Mouse (Mus musculus): ENCODE results near the gene Kirrel3.
A peak's percentile ranks its signal among the peaks of the same experiment; 100 is the strongest.

Kirrel3 gene

DNA sequence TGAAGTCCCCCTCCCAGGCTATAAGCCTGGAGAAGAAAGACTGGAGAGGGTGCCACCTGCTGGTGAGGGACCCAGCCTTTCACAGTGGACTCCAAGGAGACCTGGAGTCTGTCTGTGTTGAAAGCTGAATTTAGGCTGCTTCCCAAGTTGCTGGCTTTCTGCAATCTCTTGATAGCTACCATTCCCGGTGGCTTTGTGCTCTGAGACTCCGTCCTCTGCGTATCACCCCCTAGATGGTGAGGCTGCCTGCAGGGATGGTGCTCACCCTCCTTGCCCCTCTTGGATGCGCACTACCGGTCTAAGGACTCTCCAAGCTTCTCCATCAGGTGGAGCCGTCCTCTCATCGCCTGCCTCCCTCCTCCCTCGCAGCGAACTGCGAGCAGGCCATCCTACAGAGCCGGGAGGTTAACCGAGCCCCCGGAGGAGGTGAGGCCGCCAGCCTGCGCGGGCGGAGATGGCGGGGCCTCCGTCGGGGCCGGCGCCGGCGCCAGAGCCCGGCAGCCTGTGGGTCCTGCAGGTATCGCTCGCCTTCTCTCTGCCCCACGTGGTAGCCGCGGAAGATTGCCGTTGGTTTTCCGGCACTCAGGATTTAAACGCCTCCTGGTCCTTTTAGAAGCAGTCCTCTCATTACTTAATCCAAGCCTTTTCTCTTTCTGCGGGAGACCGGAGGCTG lies at the start of gene Kirrel3:
Kirrel3 (plus strand) TSS at position 136 of the 673 bp plus-strand sequence.
- peak; percentile 50 for DNase-seq (ENCODE audit: low spot score)

DNA sequence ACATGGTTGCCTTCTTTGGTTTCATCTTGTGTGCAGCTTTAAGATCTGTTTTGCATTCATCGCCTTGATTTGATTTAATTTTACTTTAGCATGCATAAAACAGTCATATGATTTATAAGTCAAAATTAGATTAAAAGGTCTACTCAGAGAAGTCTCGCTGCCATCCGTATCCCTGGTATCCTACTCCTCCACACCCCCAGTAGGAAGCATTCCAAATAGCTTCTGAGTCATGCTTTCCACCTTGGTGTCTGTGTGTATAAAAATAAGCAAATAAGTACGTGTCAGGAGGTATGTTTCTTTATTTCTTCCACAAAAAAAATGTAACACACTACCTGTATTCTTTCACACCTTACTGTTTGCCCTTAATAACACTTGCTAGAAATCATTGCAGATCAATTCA lies 45.0 kb upstream of the Kirrel3 start:
- DNase-seq (ENCODE audit: low spot score), result no peak

GRCm38 (mm10) chr9:34443950-34444349 lies 41.7 kb upstream of the Kirrel3 start:
- DNase-seq (ENCODE audit: low spot score), result no peak

- no peak for DNase-seq (ENCODE audit: low spot score)
Measured at GRCm38 (mm10) chr9:34446497-34447350, 39.0 kb upstream of the Kirrel3 start.

DNA sequence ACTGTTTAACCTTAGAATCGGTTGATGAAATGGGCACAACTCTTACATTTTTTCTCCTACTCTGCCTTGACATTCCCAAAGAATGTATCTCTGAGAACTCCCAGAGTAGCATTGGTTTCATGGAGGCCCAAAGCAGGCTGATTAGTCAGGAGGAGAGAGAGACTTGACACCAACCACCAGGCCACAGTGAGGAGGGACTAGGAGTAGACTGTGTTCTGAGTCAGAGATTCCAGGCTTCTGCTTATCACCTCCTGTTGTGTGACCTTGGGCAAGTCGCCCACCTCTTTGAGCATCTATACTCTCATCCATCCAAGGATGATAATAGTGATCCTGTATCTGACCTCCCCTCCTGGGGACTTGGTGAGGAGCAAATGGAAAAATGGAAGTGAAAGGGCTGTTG lies 38.0 kb upstream of the Kirrel3 start:
- DNase-seq (ENCODE audit: low spot score), result no peak

GRCm38 (mm10) chr9:34448467-34448866 lies 37.2 kb upstream of the Kirrel3 start:
- no peak for DNase-seq (ENCODE audit: low spot score)

- DNase-seq (ENCODE audit: low spot score), result no peak
Measured at GRCm38 (mm10) chr9:34458189-34458588, 27.5 kb upstream of the Kirrel3 start.

GRCm38 (mm10) chr9:34459968-34460367 lies 25.7 kb upstream of the Kirrel3 start:
- DNase-seq (ENCODE audit: low spot score), result no peak

DNA sequence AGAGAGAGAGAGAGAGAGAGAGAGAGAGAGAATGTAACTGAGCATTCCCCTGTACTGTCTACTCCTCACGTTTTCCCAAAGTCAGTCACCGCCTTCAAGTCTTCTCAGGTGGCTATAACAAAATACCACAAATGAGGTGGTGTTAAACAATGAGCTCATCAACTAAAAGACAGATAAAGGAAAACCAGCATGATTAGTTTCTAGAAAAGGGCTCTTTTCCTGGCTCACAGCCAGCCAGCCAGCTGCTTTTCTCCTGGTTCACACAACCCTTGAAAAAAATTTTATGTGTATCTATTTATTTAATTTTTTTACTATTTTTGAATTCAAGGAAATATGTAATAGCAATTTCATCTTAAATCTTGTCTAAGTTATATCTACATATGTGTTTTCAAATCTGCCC lies 22.0 kb upstream of the Kirrel3 start:
- DNase-seq (ENCODE audit: low spot score), result no peak

DNA sequence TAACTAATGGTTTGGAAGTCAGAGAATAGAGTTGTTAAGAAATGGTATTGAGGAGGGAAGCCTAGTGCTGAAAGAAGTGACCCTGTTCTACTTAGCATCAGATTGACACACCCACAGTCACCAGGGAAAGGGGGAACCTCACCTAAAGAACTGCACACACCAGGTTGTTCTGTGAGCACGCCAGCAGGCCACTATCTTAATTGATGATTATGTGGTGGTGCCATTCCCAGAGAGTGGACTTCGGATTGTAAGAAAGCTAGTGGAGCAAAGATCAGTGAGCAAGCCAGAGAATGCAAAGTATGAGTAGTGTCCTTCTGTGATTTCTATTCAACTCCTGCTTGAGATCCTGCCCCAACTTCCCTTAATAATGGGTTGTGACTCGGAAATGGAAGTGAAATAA lies 19.6 kb upstream of the Kirrel3 start:
- no peak for DNase-seq (ENCODE audit: low spot score)

DNA sequence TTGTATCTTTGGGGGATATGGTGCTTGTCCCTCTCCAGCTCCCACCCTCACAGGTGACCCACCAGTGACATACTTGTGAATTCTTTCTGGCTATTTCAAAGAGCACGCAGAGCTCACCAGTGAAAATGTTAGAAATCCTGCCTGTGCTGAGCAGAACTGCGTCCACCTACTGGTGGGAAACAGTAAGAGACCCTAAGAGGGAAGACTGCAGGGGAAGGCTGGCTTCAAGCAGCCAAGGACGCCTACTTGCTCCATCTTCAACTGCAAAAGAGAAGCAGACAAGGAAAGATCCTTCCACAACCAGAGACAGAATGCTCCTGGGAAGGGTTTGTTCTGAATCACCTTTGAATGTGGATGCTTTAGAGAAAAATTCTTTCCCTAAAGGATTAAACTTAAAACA lies 16.5 kb upstream of the Kirrel3 start:
- DNase-seq (ENCODE audit: low spot score), result no peak

GRCm38 (mm10) chr9:34476206-34476605 lies 9.5 kb upstream of the Kirrel3 start:
- no peak for DNase-seq (ENCODE audit: low spot score)

DNA sequence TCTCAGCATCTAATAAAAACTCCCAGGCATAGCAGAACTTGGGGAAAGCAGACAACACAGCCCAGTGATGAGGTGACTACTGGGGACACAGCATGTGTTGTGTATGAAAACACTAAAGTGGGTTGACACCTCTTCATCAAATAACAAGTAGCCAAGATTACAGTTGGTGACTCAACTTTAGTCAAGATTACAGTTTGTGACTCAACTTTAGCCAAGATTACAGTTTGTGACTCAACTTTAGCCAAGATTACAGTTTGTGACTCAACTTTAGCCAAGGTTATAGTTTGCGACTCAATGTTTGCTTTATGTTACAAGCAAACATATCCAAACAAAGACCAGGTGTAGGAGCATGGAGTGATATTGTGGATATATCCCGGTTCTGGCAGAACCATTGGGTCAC lies 7.2 kb upstream of the Kirrel3 start:
- DNase-seq (ENCODE audit: low spot score), result no peak

DNA sequence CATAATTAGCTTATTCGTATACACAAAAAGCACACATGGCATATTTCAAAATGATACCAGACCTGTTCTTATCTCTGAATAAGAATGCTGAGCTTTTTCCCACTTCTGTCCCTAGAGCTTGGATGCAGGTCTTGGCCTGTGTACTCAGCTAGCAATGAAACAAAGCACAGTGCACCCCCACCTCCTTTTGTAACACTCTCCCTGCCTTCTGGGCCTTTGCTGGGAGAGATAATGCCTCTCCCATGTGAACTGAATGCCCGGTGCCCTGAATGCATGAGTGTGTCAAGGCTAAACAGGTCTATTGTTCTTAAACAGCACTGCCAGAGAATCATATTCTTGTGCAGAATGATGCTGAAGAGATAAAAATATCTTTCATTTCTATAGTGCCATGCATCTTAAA lies 2.5 kb upstream of the Kirrel3 start:
- no peak for DNase-seq (ENCODE audit: low spot score)

- no peak for DNase-seq (ENCODE audit: low spot score)
Measured at GRCm38 (mm10) chr9:34484665-34485064, 1.0 kb upstream of the Kirrel3 start.

GRCm38 (mm10) chr9:34488267-34488666 lies 2.6 kb downstream of the Kirrel3 start:
- DNase-seq (ENCODE audit: low spot score), result no peak

GRCm38 (mm10) chr9:34488700-34489315 lies 3.1 kb downstream of the Kirrel3 start:
- DNase-seq (ENCODE audit: low spot score), result peak; percentile 22

DNA sequence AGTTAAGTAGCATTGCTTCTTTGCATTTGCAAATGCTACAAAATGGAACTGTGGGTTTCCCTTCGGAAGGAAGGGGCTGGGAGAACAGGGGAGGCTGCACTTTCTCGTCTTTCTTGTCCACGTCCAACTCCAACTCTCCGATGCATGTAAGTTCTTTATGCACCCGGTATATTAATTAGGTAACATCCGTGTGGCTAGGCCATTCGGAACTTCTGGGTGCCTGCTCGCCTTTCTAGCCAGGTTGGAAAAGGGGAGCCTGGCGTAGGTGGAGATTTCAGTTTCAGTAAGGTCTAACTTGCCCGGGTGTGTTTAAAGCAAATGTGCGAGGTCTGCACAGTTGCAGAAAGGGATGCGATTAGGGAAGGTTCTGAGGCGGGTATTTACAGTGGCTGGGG lies 3.6 kb downstream of the Kirrel3 start:
- no peak for DNase-seq (ENCODE audit: low spot score)

DNA sequence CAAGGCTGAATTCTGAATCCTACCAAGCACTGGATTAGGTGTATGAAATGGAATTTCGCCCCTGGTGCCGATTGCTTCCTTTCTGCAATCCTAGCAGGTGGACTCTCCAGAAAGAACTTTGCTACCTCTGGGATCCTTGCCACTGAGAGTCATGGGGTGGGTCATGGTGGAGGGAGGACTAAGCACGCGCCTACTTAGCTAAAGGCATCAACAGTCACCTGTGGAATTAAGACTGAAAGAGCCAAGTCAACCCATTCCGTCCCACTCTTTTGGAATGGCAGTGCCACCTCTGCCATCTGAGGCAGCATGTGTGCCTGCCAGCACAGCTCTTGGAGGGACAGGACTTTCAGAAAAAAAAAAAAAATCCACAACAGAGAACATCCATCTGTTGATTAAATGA lies 4.1 kb downstream of the Kirrel3 start:
- no peak for DNase-seq (ENCODE audit: low spot score)

DNA sequence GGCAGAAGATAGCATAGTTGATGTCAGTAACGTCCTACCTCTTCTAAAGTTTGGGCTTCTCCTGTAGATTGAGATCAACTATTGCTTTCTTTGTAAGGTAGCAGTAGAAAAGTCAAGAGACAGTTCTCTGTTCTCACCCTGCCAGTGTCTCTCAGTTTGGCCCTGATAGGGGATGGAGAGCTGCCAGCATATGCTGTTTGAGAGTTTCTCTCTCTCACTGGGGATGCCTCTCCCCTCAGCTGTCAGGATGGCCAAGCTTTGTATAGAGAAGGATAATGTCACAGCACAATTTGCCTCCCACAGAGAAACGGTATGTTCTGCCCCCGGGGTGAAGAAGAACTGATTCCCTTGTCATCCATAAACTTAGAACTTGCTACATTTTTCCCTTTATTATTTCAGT lies 6.4 kb downstream of the Kirrel3 start:
- no peak for DNase-seq (ENCODE audit: low spot score)

GRCm38 (mm10) chr9:34493571-34493970 lies 7.9 kb downstream of the Kirrel3 start:
- no peak for DNase-seq (ENCODE audit: low spot score)

DNA sequence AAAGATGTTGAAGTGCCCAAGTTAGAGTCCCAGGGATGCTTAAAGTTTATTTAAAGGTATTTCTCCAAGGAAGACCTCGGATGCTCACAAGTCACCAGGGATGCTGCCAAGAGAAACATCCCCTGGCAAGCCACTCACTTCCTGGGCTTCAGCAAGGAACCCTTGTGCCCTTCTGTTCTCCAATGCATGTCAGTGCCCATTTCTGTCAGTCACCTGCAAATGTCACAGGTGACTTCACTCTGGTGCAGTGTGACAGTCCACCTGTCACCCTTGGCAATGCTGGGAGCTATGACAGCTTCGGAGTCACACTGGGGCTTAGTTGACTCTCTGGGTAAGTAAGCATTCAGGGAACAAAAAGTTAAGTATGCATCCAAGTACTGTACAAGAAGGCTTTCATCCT lies 12.4 kb downstream of the Kirrel3 start:
- DNase-seq (ENCODE audit: low spot score), result no peak

GRCm38 (mm10) chr9:34498651-34499050 lies 13.0 kb downstream of the Kirrel3 start:
- peak; percentile 82 for DNase-seq (ENCODE audit: low spot score)
